ENCODE assay signal across 30 mouse cellular contexts in the genomic region with DNA sequence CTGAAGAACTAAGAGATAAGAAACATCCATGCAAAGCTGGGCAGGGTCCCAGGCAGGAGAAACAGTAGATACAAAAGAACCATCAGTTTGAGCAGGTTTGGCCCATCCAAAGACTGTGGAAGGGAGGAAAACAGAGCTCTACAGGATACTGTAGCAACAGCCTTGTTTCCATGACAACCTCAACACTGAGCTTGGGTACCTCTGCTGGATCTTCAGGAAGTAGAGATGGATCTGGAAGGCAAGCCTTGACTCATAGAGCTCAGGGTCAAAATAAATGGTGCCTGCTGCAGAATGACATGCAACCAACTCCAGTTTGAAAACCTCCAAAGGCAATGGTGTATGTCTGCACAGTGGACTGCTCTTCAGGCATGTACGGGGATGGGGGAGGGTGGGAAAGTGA.
A peak's percentile ranks its signal among the peaks of the same experiment; 100 is the strongest.
DNase-seq lines count a peak whose midpoint lies in the region; ATAC-seq lines count a peak whose summit lies in the region.
"Had no signal": no experiment of that assay in that cellular context is flagged by ENCODE, and none has a peak within 500 bp of the region (broad histone marks: within the 10 kb centered on the region; RNA-seq: fewer than 3 reads in every experiment).

No protein-coding gene starts in this region.

- no peaks in the 10 kb centered on the region for H3K9me3 ChIP-seq in midbrain, embryonic 14.5 days (ENCODE audit: control insufficient read depth, low read length)
- no peaks in the 10 kb centered on the region for H3K9me3 ChIP-seq in midbrain, embryonic 10.5 days (replicated peaks)
- H3K9me3 ChIP-seq: forebrain, embryonic 13.5 days; limb, embryonic 12.5 days; liver, embryonic 15.5 days; midbrain, embryonic 13.5 days; neural tube, embryonic 15.5 days had no signal

- H3K27ac ChIP-seq in midbrain, embryonic 14.5 days (replicated peaks; ENCODE audit: low read depth, low read length), result no peak overlapping the region
- no peak overlapping the region for H3K27ac ChIP-seq in midbrain, embryonic 10.5 days (replicated peaks)
- H3K27ac ChIP-seq: forebrain, embryonic 13.5 days; gastrocnemius, adult 2 months; hindbrain, embryonic 14.5 days; limb, embryonic 12.5 days; liver, embryonic 15.5 days; midbrain, embryonic 13.5 days; neural tube, embryonic 15.5 days had no signal

- no peak overlapping the region for H3K4me3 ChIP-seq in midbrain, embryonic 14.5 days (replicated peaks; ENCODE audit: low read depth, low read length)
- no peak overlapping the region for H3K4me3 ChIP-seq in midbrain, embryonic 10.5 days
- H3K4me3 ChIP-seq: forebrain, embryonic 13.5 days; gastrocnemius, adult 2 months; limb, embryonic 12.5 days; liver, embryonic 15.5 days; midbrain, embryonic 13.5 days; neural tube, embryonic 15.5 days had no signal

- 93% methylated on average over 1 of the region's 1 CpGs for WGBS in midbrain, embryonic 14.5 days
- 95% methylated on average over 1 of the region's 1 CpGs for WGBS in midbrain, embryonic 10.5 days

- intact Hi-C loops in heart, postnatal 10 days (cut with DNase I), result no loop called here

- no peaks in the 10 kb centered on the region for H3K4me1 ChIP-seq in midbrain, embryonic 14.5 days (ENCODE audit: control insufficient read depth, insufficient read depth, low read length)
- no peaks in the 10 kb centered on the region for H3K4me1 ChIP-seq in midbrain, embryonic 10.5 days
- H3K4me1 ChIP-seq: forebrain, embryonic 13.5 days; limb, embryonic 12.5 days; liver, embryonic 15.5 days; midbrain, embryonic 13.5 days; neural tube, embryonic 15.5 days had no signal

- ATAC-seq in frontal cortex, adult (ENCODE audit: low TSS enrichment), result peak; percentile 79
- no peak for ATAC-seq in midbrain, embryonic 14.5 days (ENCODE audit: low FRiP score, low TSS enrichment)
- ATAC-seq: activated CD4-positive, CD25-positive, alpha-beta regulatory T cell, adult 4 months; forebrain, embryonic 13.5 days; inflammation-experienced regulatory T-cells, adult 6 months; midbrain, embryonic 13.5 days had no signal

- no peaks in the 10 kb centered on the region for H3K27me3 ChIP-seq in midbrain, embryonic 14.5 days (ENCODE audit: control insufficient read depth, insufficient read depth, low read length)
- H3K27me3 ChIP-seq in midbrain, embryonic 10.5 days (ENCODE audit: low read depth, poor library complexity, severe bottlenecking), result no peaks in the 10 kb centered on the region
- H3K27me3 ChIP-seq: forebrain, embryonic 13.5 days; liver, embryonic 15.5 days; midbrain, embryonic 13.5 days; neural tube, embryonic 15.5 days had no signal

- no peak for DNase-seq in frontal cortex, postnatal 10 days (ENCODE audit: low spot score in 2 of 2)
- DNase-seq in midbrain, embryonic 14.5 days, result peak; percentile 36
- DNase-seq in midbrain, embryonic 10.5 days (ENCODE audit: low spot score), result no peak
- DNase-seq in MN1 (ENCODE audit: low spot score), result peak; percentile 10
- DNase-seq in telencephalon, adult 2 months (ENCODE audit: low read depth, low spot score), result peak; percentile 18
- no peak for DNase-seq in heart, postnatal 10 days
- DNase-seq: adrenal gland, adult 2 months; cerebellum, adult 11 months; cerebellum, adult 9-10 months; cerebellum, postnatal 36 days; gastrocnemius, adult 2 months; gastrocnemius, postnatal 36 days; heart, adult 18-20 months; heart, postnatal 4 days; kidney, adult 11 months; kidney, postnatal 14 days; layer of hippocampus, adult 9-11 months; lung, postnatal 36 days; right cerebral cortex, postnatal 4 days; thymus, postnatal 14 days had no signal

- H3K4me2 ChIP-seq in midbrain, embryonic 14.5 days (ENCODE audit: low read length), result no peak overlapping the region
- H3K4me2 ChIP-seq: forebrain, embryonic 13.5 days; heart, embryonic 11.5 days; hindbrain, embryonic 14.5 days; limb, embryonic 12.5 days; liver, embryonic 15.5 days; midbrain, embryonic 13.5 days; neural tube, embryonic 15.5 days had no signal

- H3K36me3 ChIP-seq in midbrain, embryonic 14.5 days (ENCODE audit: control insufficient read depth, insufficient read depth, low read length), result no peaks in the 10 kb centered on the region
- no peaks in the 10 kb centered on the region for H3K36me3 ChIP-seq in midbrain, embryonic 10.5 days
- H3K36me3 ChIP-seq: limb, embryonic 12.5 days; liver, embryonic 15.5 days; midbrain, embryonic 13.5 days; neural tube, embryonic 15.5 days had no signal

- no peak overlapping the region for H3K9ac ChIP-seq in midbrain, embryonic 14.5 days (replicated peaks; ENCODE audit: low read length)
- H3K9ac ChIP-seq: forebrain, embryonic 13.5 days; hindbrain, embryonic 14.5 days; limb, embryonic 12.5 days; liver, embryonic 15.5 days; midbrain, embryonic 13.5 days; neural tube, embryonic 15.5 days had no signal

Comparison
In these comparisons a context has a peak if more than half of its experiments do, and no peak if none do; other contexts are left out.
1. DNase-seq: peak in midbrain, embryonic 14.5 days (single experiment), MN1 (single experiment) and telencephalon, adult 2 months (single experiment); none in frontal cortex, postnatal 10 days (0 of 2), midbrain, embryonic 10.5 days (single experiment) and heart, postnatal 10 days (0 of 2).